Mouse (Mus musculus) G1E (cell line): ENCODE data around the gene Gm21903. TPM values are rescaled to one million over a fixed set of nuclear protein-coding genes. Genes with fewer than 3 reads are reported as not detected.
"Not testable (repeated sequence)": the region's sequence is repeated elsewhere in the genome, so short reads cannot be mapped to it uniquely, and the experiment has no call there.

ENCODE experiments used
- ATAC-seq: 2 replicates; pipeline ENCODE4 v1.8.0; 2016; ENCODE audit warnings: mild to moderate bottlenecking; ENCODE audit not compliant: insufficient number of reproducible peaks, poor library complexity, low FRiP score, severe bottlenecking; ENCODE audit errors: extremely low read depth
- DNase-seq: peaks from one replicate; pipeline ENCODE4 v3.0.0; 2012; ENCODE audit warnings: low spot score
- H3K27me3 ChIP-seq: 2 replicates; pipeline ENCODE4 v1.6.1; 2012; ENCODE audit warnings: mild to moderate bottlenecking, low read length, inconsistent platforms; ENCODE audit not compliant: insufficient read depth
- H3K36me3 ChIP-seq: replicated peaks from 2 replicates; pipeline ENCODE3; 2012; ENCODE audit warnings: mild to moderate bottlenecking, inconsistent platforms
- H3K4me1 ChIP-seq: 2 replicates; pipeline ENCODE4 v1.6.1; 2012; ENCODE audit warnings: low read depth, low read length, inconsistent platforms, mixed read lengths; ENCODE audit not compliant: insufficient read depth
- H3K4me3 ChIP-seq: 2 replicates; pipeline ENCODE4 v1.5.1; 2012; ENCODE audit warnings: low read depth, mild to moderate bottlenecking, inconsistent platforms, low read length, moderate library complexity, mixed read lengths
- H3K9me3 ChIP-seq: replicated peaks from 2 replicates; pipeline ENCODE4 v1.6.1; 2012; ENCODE audit warnings: inconsistent platforms
- CTCF ChIP-seq: IDR thresholded peaks from 2 replicates; pipeline ENCODE4 v1.5.1; 2012; ENCODE audit warnings: low read depth, low read length, inconsistent platforms, mixed read lengths
- GATA1 ChIP-seq: IDR thresholded peaks from 2 replicates; pipeline ENCODE4 v1.6.1; 2012; ENCODE audit warnings: borderline replicate concordance, low read length, inconsistent platforms, mixed read lengths
- GATA2 ChIP-seq: IDR thresholded peaks from 2 replicates; pipeline ENCODE4 v1.6.1; 2012; ENCODE audit warnings: low read depth, low read length, inconsistent platforms, borderline replicate concordance
- POLR2AphosphoS5 ChIP-seq: IDR thresholded peaks from 2 replicates; pipeline ENCODE4 v1.6.1; 2012; ENCODE audit warnings: low read depth, low read length, inconsistent platforms; ENCODE audit not compliant: insufficient replicate concordance
- TAL1 ChIP-seq: conservative IDR thresholded peaks from 2 replicates; pipeline ENCODE4 v1.6.1; 2012; ENCODE audit warnings: low read depth, low read length, inconsistent platforms, mixed read lengths
- polyA plus RNA-seq: library from polyadenylated mRNA; stranded (reverse); fragments of >175 nt; gene quantifications from 2 replicates; pipeline ENCODE4 v1.2.3, GENCODE M21; 2012
- total RNA-seq, 2 experiments: library from RNA; stranded (forward) in 1 of 2; stranded (reverse) in 1 of 2; fragments of 200-1000 nt in 1 of 2; fragments of >200 nt in 1 of 2; fragmentation: Nextera tagmentation in 1 of 2; gene quantifications; 2 replicates each; pipeline ENCODE4 v1.2.3; 2014 to 2017

Gene Gm21903
- total RNA-seq (2014; fragmentation: Nextera tagmentation) (not detected in 2 replicates), total RNA-seq (2017) (not detected in 2 replicates), polyA plus RNA-seq (not detected in 2 replicates)

DNA sequence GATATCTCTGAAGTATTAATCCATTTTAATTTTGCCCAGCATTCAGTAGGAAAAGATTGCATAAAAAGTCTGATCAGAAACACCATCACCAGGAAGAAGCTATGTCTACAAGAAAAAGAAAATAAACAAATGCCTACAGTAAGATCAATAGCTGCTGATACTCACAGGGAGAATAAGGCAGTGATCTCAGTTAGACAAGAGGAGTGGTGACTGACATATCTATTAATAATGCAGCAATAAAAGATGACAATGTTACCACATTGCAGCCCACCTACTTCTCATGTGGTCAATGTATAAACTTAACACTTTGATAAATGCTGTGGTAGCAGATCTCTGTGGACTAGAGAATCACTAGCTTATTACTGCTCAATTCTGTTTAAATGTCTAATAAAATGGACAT is at the start of gene Gm21903:
Gene Gm21903, minus strand, starts transcription at position 101 of the 400 bp plus-strand sequence.
- Histone ChIP-seq H3K4me1 (no peaks in the 10 kb centered on the region), H3K4me3 (no peak within 1 kb of the TSS), H3K36me3 (no peaks in the 10 kb centered on the region), H3K9me3 (no peaks in the 10 kb centered on the region), H3K27me3 (no peaks in the 10 kb centered on the region)
- TF ChIP-seq GATA1 = no peak
- TF ChIP-seq TAL1 = no peak
- TF ChIP-seq POLR2AphosphoS5 = no peak
- no peak for TF ChIP-seq CTCF
- no peak for TF ChIP-seq GATA2
- no peak for ATAC-seq
- DNase-seq = no peak

DNA sequence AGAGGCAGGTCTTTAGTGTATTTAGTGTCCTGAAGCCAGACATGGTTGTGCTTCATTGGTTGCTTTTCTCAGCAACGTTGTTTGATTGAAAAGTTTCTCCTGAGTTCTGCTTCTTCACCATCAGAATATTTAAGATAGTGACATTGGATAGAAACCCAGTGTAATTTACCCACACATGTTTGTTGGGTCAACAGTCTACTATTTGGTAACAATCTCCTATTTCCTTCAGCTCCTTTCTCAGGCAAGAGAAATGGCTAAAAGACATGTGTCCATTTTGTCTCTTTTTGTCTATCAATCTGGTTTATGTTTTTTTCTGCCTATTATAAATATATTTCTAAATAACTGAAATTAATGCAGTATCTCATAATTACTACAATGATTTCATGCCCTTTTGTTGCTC is 33.8 kb upstream of the Gm21903 start, which contains the start of gene Esp23:
Gene Esp23, minus strand, starts transcription at position 101 of the 400 bp plus-strand sequence.
- no peaks in the 10 kb centered on the region for H3K27me3 ChIP-seq
- no peak for TF ChIP-seq GATA1
- ATAC-seq = no peak

DNA sequence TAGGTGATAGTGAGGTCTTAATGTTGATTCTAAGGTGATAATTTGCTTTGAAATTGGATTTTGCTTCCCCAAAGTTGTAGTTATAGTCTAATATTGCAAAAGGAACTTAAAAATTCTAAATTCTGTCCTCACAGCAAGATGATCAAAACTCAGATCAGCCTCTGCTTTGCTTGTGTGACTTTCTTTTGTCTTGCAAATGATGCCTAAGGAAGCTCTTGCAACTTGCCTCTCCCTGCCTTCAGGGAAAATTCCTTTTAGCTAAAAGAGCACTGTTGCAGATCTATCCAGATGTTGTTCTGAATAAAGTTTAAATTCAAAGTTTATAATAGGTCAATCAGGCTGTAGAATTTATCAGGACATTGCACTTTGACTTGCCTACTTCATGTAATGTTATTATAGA is 20.5 kb upstream of the Gm21903 start:
- TF ChIP-seq GATA2 = no peak
- TF ChIP-seq CTCF = no peak
- TF ChIP-seq TAL1 = no peak
- TF ChIP-seq POLR2AphosphoS5 = no peak
- no peak for TF ChIP-seq GATA1
- Histone ChIP-seq H3K27me3 (no peaks in the 10 kb centered on the region), H3K9me3 (peaks cover 6% of the 10 kb centered on the region; the same call in 1 of the 2 replicates), H3K4me1 (no peaks in the 10 kb centered on the region), H3K36me3 (no peaks in the 10 kb centered on the region), H3K4me3 (no peak overlapping the region)
- ATAC-seq (no peak), DNase-seq (no peak)

More for the DNA sequence above, 33.8 kb upstream of the Gm21903 start, which contains the start of gene Esp23:
- Histone ChIP-seq H3K4me1 (no peaks in the 10 kb centered on the region), H3K36me3 (no peaks in the 10 kb centered on the region), H3K4me3 (no peak within 1 kb of the TSS), H3K9me3 (no peaks in the 10 kb centered on the region; the same call in 1 of the 2 replicates)
- DNase-seq = no peak

DNA sequence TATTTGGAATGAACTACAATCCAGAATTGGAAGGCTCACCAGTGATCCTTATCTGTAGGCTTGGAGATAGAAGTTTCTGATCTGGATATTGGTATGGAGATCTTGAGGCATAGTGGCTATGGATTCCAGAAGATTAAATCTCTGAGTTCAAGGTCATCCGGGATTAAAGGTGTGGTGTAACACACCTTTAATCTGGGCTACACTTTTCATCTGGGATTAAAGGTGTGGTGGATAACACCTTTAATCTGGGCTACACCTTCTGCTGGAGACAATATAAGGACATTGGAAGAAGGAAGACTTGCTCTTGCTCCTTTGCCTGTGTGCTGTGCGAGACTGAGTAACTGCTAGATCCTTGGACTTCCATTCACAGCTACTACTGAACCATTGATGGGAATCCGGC is 6.7 kb downstream of the Gm21903 start, which contains the start of gene Esp24:
Gene Esp24, plus strand, starts transcription at position 301 of the 400 bp plus-strand sequence.
- not testable (repeated sequence) for H3K9me3 ChIP-seq, H3K4me3 ChIP-seq, H3K36me3 ChIP-seq, DNase-seq, H3K27me3 ChIP-seq, ATAC-seq, H3K4me1 ChIP-seq

DNA sequence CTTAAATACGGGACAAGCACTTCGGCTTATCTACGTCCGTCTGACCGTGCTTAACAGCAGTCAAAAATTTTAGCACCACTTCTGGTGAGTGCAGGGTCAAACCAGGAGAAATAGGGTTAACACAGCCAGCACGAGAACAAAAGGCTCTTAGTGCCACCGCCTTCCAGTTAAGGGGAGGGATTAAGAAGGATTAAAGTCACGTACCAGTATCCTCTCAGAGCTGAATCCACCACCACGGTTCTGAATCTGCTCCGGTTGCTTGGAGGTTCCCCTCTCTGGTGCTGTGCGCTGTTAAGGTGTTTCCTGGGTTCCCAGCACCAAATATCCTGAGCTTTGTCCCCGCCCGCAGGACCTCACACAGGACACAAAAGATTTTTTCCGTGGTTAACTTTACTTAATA is 26.0 kb downstream of the Gm21903 start:
- no peak for ATAC-seq
- no peak for DNase-seq
- Histone ChIP-seq H3K4me1 (no peaks in the 10 kb centered on the region), H3K27me3 (no peaks in the 10 kb centered on the region), H3K4me3 (no peak overlapping the region), H3K36me3 (no peaks in the 10 kb centered on the region), H3K9me3 (peaks cover 8% of the 10 kb centered on the region; the same call in 1 of the 2 replicates)
- TF ChIP-seq GATA2 (no peak), POLR2AphosphoS5 (no peak), CTCF (no peak)

DNA sequence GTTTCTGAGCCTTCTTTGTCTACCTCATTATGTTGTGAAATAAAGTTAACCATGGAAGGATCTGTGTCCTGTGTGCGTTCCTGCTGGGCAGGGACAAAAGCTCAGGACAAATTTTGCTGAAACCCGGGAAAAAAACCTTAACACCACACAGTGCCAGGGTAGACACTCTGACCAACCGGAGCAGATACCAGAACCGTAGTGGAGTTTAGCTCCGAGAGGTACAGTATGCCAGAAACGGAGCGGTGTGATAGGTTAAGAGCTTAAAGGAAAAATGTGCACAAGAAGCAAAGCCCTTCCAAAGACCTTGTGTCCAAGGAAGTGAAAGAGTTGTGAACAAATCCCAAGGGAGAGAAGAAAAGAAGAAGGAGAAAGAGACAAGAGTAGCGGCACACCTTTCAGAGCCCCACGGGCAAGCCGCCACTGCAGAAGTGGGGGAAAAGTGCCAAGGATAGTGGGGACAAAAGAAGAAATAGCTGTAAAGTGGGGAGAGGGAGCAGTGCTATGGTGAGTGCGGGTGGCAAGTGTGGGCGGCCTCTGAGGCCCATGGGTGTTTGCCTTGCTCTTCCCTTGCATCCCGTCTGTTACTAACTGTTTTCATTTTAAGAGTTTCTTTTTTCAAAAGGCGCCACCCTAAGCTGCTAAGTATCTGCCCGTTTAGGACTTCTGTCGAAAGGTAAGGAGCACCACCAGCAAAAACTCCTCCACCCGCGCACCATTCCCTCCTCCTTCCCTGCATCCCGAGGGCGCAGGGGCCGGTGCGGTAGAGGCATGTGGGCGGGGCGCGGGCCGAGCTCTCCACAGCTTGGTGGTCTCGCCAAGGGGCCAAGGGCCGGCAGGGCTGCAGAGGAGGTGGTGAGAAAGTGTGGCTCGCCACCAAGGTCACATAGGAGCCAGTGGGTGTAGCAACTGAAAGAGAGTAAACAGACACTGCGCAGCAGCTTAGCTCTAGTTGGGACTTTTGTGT is 32.2 kb downstream of the Gm21903 start:
- Histone ChIP-seq H3K4me1 (no peaks in the 10 kb centered on the region), H3K4me3 (no peak overlapping the region), H3K27me3 (no peaks in the 10 kb centered on the region), H3K36me3 (no peaks in the 10 kb centered on the region), H3K9me3 (peaks cover 11% of the 10 kb centered on the region)
- DNase-seq (no peak), ATAC-seq (no peak)
- no peak for TF ChIP-seq GATA2
- TF ChIP-seq GATA1 = no peak
- no peak for TF ChIP-seq TAL1
- TF ChIP-seq POLR2AphosphoS5 = no peak
- no peak for TF ChIP-seq CTCF
